Mouse (Mus musculus) C2C12 (cell line): ENCODE data around the gene Tnfrsf8. TPM values are rescaled to one million over a fixed set of nuclear protein-coding genes. Genes with fewer than 3 reads are reported as not detected.
"Not testable (repeated sequence)": the region's sequence is repeated elsewhere in the genome, so short reads cannot be mapped to it uniquely, and the experiment has no call there.

ENCODE experiments used
- H3K27me3 ChIP-seq: one replicate; pipeline ENCODE4 v1.6.1; 2011; ENCODE audit not compliant: control insufficient read depth, insufficient read depth, insufficient read length
- H3K36me3 ChIP-seq: one replicate; pipeline ENCODE4 v1.6.1; 2011; ENCODE audit not compliant: control insufficient read depth, insufficient read depth
- H3K4me3 ChIP-seq: one replicate; pipeline ENCODE4 v1.5.1; 2011; ENCODE audit warnings: mild to moderate bottlenecking, control low read depth; ENCODE audit not compliant: poor library complexity, insufficient read depth, severe bottlenecking
- H3K79me2 ChIP-seq: one replicate; pipeline ENCODE4 v1.6.1; 2011; ENCODE audit not compliant: control insufficient read depth, insufficient read depth
- H3K79me3 ChIP-seq: one replicate; pipeline ENCODE4 v1.6.1; 2011; ENCODE audit warnings: low read depth, control low read depth
- H3ac ChIP-seq: one replicate; pipeline ENCODE3; 2011; ENCODE audit warnings: low read depth; ENCODE audit not compliant: control insufficient read depth, insufficient read length
- CEBPB ChIP-seq: IDR thresholded peaks from one replicate; pipeline ENCODE4 v1.6.1; 2011; ENCODE audit warnings: low read depth, mild to moderate bottlenecking, control low read depth, moderate library complexity
- CTCF ChIP-seq: IDR thresholded peaks from one replicate; pipeline ENCODE4 v1.5.1; 2011; ENCODE audit not compliant: control insufficient read depth, insufficient read depth, insufficient read length
- FOSL1 ChIP-seq: IDR thresholded peaks from one replicate; pipeline ENCODE4 v1.8.0; 2011; ENCODE audit warnings: mild to moderate bottlenecking, low read length; ENCODE audit not compliant: poor library complexity, insufficient read depth, severe bottlenecking
- MAX ChIP-seq: IDR thresholded peaks from one replicate; pipeline ENCODE4 v1.6.1; 2011; ENCODE audit warnings: mild to moderate bottlenecking, control low read depth
- MYOD1 ChIP-seq: IDR thresholded peaks from one replicate; pipeline ENCODE4 v1.6.1; 2011; ENCODE audit warnings: low read depth; ENCODE audit not compliant: control insufficient read depth, insufficient read length
- MYOG ChIP-seq: IDR thresholded peaks from one replicate; pipeline ENCODE4 v1.6.1; 2011; ENCODE audit not compliant: control insufficient read depth, insufficient read length; ENCODE audit errors: extremely low read depth
- USF1 ChIP-seq: IDR thresholded peaks from one replicate; pipeline ENCODE4 v1.6.1; 2011; ENCODE audit warnings: low read depth, mild to moderate bottlenecking, control low read depth, moderate library complexity
- polyA plus RNA-seq: library from polyadenylated mRNA; unstranded; fragments of >200 nt; fragmentation: generic; extraction: Trizol; gene quantifications from one replicate; pipeline ENCODE4 v1.2.1, GENCODE M21; 2012; ENCODE audit warnings: missing spikeins

Gene Tnfrsf8
- polyA plus RNA-seq, 1 experiment, result not detected

DNA sequence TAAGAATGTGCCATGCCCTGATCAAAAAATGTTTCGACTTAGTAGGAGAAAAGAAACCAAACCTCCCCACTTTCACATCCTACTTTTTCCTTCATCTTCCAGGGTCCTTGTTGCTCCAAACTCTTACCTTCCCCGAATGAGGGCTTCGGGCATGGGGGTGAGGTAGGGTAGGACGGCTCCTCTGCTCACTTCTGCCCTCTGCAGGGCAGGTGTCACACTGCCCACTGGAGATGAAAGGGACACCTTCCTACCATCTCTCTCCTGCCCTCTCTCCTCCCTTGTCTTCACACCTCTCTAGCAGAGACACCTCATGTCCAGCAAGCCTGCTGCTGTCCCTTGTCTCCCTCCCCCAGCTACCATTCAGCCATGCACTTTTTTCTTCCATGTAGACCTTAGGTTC, 998 bp downstream of the Tnfrsf8 start:
- Histone ChIP-seq H3K4me3 (no peak overlapping the region), H3K27me3 (no peaks in the 10 kb centered on the region)
- TF ChIP-seq MYOG (no peak), CTCF (no peak), MYOD1 (no peak), USF1 (no peak)

DNA sequence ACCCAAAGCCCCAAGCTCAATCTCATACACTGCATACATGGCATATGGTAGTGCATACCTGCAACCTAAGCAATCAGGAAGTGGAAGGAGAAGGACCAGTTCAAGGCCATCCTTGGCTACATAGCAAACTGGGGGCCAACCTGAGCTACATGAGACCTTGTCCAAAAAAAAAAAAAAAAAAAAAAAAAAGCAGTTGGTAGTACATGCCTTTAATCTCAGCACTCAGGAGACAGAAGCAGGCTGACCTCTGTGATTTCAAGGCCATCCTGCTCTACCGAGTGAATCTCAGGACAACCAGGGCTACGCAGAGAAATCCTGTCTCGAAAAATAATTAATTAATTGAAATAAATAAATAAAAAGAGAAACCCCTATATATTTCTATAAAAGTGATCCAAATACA, 1.7 kb downstream of the Tnfrsf8 start:
- TF ChIP-seq MYOD1 (no peak), MAX (no peak), FOSL1 (no peak), USF1 (no peak), CEBPB (no peak), CTCF (no peak)
- H3K4me3 ChIP-seq, result no peak overlapping the region
- no peaks in the 10 kb centered on the region for H3K79me3 ChIP-seq
- H3ac ChIP-seq, result no peak overlapping the region
- H3K79me2 ChIP-seq, result no peaks in the 10 kb centered on the region
- no peaks in the 10 kb centered on the region for H3K27me3 ChIP-seq
- H3K36me3 ChIP-seq, result no peaks in the 10 kb centered on the region

More for the DNA sequence above, 998 bp downstream of the Tnfrsf8 start:
- Histone ChIP-seq H3K36me3 (no peaks in the 10 kb centered on the region), H3ac (no peak overlapping the region), H3K79me2 (no peaks in the 10 kb centered on the region), H3K79me3 (no peaks in the 10 kb centered on the region)

DNA sequence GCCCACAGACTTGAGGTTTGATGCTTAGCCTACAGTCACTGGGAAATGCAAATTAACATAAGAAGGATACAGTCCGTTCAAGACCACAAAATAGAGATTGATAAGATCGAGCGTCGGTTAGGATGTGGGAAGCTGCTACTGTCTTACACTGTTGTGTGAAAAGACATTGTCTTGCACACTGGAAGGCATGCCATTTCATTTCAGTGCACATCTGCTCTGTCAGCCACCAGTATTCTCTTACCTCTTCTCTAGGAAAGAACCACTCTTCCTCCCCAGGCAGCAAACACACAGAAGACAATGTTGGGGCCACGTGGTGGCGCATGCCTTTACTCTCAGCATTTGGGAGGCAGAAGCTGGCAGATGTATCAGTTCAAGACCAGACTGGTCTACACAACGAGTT, 2.4 kb downstream of the Tnfrsf8 start:
- no peak overlapping the region for H3ac ChIP-seq
- H3K4me3 ChIP-seq, result no peak overlapping the region
- H3K79me3 ChIP-seq, result no peaks in the 10 kb centered on the region
- no peaks in the 10 kb centered on the region for H3K79me2 ChIP-seq
- H3K27me3 ChIP-seq, result no peaks in the 10 kb centered on the region
- H3K36me3 ChIP-seq, result no peaks in the 10 kb centered on the region
- TF ChIP-seq CTCF, result no peak
- TF ChIP-seq CEBPB, result no peak
- no peak for TF ChIP-seq USF1
- TF ChIP-seq FOSL1, result no peak
- TF ChIP-seq MYOD1, result no peak
- TF ChIP-seq MYOG, result no peak
- no peak for TF ChIP-seq MAX

DNA sequence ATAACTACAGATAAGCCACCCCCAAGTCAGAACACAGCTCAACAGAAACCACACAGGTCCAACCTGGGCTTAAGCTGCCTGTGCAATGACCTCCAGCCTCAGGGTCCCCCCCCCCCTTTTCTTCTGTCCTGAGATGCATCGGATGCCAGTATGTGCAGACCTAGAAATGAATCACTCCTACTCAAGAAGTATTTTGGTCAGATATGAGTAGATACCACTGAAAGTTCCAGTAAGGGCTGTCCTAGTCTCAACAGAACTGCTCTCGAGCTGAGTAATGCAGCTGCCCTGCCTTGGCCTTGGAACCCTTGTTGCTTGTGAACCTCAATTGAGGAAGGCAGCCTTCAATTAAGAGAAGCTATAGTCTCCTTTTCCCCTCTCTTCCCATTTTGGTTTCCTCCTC, 4.1 kb downstream of the Tnfrsf8 start:
- TF ChIP-seq USF1 (no peak), FOSL1 (no peak), MAX (no peak), MYOG (no peak), MYOD1 (no peak), CEBPB (no peak), CTCF (no peak)
- Histone ChIP-seq H3K36me3 (no peaks in the 10 kb centered on the region), H3K79me3 (no peaks in the 10 kb centered on the region), H3K79me2 (no peaks in the 10 kb centered on the region), H3K27me3 (no peaks in the 10 kb centered on the region), H3ac (no peak overlapping the region), H3K4me3 (no peak overlapping the region)

DNA sequence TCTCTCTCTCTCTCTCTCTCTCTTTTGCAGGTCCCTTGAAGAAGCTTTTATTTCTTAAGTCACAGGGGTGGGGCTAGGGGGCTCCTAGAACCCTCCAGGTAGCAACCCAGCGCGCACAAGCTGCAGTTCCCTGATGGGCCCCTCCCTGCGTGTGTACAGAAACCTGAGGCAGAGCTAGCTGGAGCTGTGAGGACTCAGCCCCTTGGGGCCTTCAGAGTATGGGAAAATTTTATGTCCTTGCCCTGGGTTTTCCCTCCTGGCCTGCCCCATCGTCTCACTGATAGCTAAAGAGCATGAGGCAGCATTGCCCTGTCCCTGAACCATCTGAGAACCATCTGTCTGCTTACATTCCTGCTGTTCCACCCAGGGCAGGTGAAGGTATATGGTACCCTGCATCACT, 8.5 kb downstream of the Tnfrsf8 start:
- no peak overlapping the region for H3ac ChIP-seq
- H3K79me3 ChIP-seq, result no peaks in the 10 kb centered on the region
- H3K36me3 ChIP-seq, result no peaks in the 10 kb centered on the region
- no peak for TF ChIP-seq CEBPB
- no peak for TF ChIP-seq MYOG
- TF ChIP-seq MAX, result no peak
- TF ChIP-seq FOSL1, result no peak
- peaks cover 12% of the 10 kb centered on the region for H3K27me3 ChIP-seq
- no peak overlapping the region for H3K4me3 ChIP-seq
- no peaks in the 10 kb centered on the region for H3K79me2 ChIP-seq

DNA sequence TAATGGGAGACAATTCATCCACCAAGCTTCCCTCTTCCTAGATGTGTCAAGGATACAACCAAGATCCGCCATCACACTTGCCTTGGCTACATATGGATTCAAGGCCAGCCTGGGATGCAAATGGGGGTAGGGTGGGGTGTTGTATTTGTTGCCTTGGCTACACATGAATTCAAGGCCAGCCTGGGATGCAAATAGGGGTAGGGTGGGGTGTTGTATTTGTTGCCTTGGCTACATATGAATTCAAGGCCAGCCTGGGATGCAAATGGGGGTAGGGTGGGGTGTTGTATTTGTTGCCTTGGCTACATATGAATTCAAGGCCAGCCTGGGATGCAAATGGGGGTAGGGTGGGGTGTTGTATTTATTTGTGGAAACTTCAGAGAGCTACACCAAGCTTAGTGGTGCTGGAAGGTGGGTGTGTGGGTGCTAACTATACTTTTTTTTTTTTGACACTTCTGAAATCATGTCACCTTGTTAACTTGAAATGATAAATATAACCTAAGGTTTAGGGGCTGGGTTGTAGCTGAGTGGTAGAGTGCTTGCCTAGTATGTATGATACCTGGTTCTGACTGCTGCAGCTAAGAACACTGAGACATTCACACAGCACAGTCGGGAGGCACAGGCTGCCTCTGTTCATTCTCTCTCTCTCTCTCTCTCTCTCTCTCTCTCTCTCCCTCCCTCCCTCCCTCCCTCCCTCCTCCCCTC, 9.2 kb downstream of the Tnfrsf8 start:
- not testable (repeated sequence) for H3K4me3 ChIP-seq, H3K79me3 ChIP-seq, H3ac ChIP-seq

More for the DNA sequence above, 9.2 kb downstream of the Tnfrsf8 start:
- not testable (repeated sequence) for H3K36me3 ChIP-seq, H3K79me2 ChIP-seq
- H3K27me3 ChIP-seq, result peaks cover 12% of the 10 kb centered on the region
